Mouse (Mus musculus): ENCODE results near the gene Tns1. TPM values are rescaled to one million over a fixed set of nuclear protein-coding genes. Genes with fewer than 3 reads are reported as not detected.
A peak's percentile ranks its signal among the peaks of the same experiment; 100 is the strongest.

Gene Tns1
- polyA plus RNA-seq, 1 experiment from 2014 or later: 65.4 TPM

- Histone ChIP-seq H3K27me3 (ENCODE audit: insufficient read depth, low read length) (no peaks in the 10 kb centered on the region), H3K36me3 (ENCODE audit: insufficient read depth, low read length) (no peaks in the 10 kb centered on the region), H3K9me3 (replicated peaks; ENCODE audit: low read length) (no peaks in the 10 kb centered on the region), H3K4me2 (ENCODE audit: low read length) (no peak overlapping the region), H3K27ac (no peak overlapping the region), H3K4me1 (replicated peaks; ENCODE audit: insufficient read depth, low read length) (peaks cover 14% of the 10 kb centered on the region), H3K4me3 (replicated peaks; ENCODE audit: low read depth, low read length) (no peak overlapping the region), H3K9ac (ENCODE audit: low read depth, low read length) (no peak overlapping the region)
- WGBS: 0% methylated on average over 2 of the region's 2 CpGs
- DNase-seq (ENCODE audit: low spot score) (peak; percentile 90), ATAC-seq (replicated peaks; ENCODE audit: low FRiP score, low read depth) (no peak)
- peak; percentile 96 for TF ChIP-seq CTCF (IDR thresholded peaks at IDR 0.05; ENCODE audit: low read depth)
Measured at GRCm38 (mm10) chr1:74077353-74077752, 46.9 kb downstream of the Tns1 start.

DNA sequence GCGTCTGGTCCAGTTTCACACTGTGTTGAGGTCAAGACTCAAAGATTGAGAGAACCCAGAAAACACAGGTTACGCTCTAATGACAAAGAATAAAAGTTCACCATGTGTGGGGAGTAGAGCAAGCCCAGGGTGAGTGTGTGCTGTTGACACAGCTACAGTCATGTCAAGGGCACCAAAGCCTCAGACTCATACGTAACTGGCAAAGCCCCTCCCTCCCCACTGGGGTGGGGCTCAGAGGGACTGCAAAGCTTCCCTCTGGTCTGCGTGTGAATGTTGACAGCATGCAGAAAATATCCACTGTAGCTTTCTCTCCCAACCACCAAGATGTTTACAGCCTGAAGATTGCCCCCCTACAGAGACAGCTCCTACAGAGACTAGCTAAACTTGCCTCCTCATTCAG is 48.0 kb downstream of the Tns1 start:
- peak; percentile 34; the same call in 1 of the 2 replicates for ATAC-seq (replicated peaks; ENCODE audit: low FRiP score, low read depth)
- peaks cover 4% of the 10 kb centered on the region; the same call in 1 of the 2 replicates for H3K4me1 ChIP-seq (replicated peaks; ENCODE audit: insufficient read depth, low read length)
- H3K4me2 ChIP-seq (ENCODE audit: low read length): no peak overlapping the region
- no peaks in the 10 kb centered on the region for H3K9me3 ChIP-seq (replicated peaks; ENCODE audit: low read length)
- no peaks in the 10 kb centered on the region for H3K27me3 ChIP-seq (ENCODE audit: insufficient read depth, low read length)
- no peak for TF ChIP-seq CTCF (IDR thresholded peaks at IDR 0.05; ENCODE audit: low read depth)
- DNase-seq (ENCODE audit: low spot score): no peak
- 81% methylated on average over 4 of the region's 4 CpGs for WGBS
- H3K27ac ChIP-seq: no peak overlapping the region
- H3K36me3 ChIP-seq (ENCODE audit: insufficient read depth, low read length): no peaks in the 10 kb centered on the region
- no peak overlapping the region for H3K9ac ChIP-seq (ENCODE audit: low read depth, low read length)
- no peak overlapping the region for H3K4me3 ChIP-seq (replicated peaks; ENCODE audit: low read depth, low read length)

GRCm38 (mm10) chr1:74074693-74075485 is 49.4 kb downstream of the Tns1 start:
- peak overlapping the region; percentile 47; the same call in 1 of the 2 replicates for H3K27ac ChIP-seq
- H3K9ac ChIP-seq (ENCODE audit: low read depth, low read length): no peak overlapping the region
- H3K4me3 ChIP-seq (replicated peaks; ENCODE audit: low read depth, low read length): no peak overlapping the region
- ATAC-seq (replicated peaks; ENCODE audit: low FRiP score, low read depth) (no peak), DNase-seq (ENCODE audit: low spot score) (no peak)
- H3K27me3 ChIP-seq (ENCODE audit: insufficient read depth, low read length): no peaks in the 10 kb centered on the region
- H3K4me1 ChIP-seq (replicated peaks; ENCODE audit: insufficient read depth, low read length): peaks cover 4% of the 10 kb centered on the region; the same call in 1 of the 2 replicates
- no peak overlapping the region for H3K4me2 ChIP-seq (ENCODE audit: low read length)
- H3K36me3 ChIP-seq (ENCODE audit: insufficient read depth, low read length): no peaks in the 10 kb centered on the region
- H3K9me3 ChIP-seq (replicated peaks; ENCODE audit: low read length): no peaks in the 10 kb centered on the region
- TF ChIP-seq CTCF (IDR thresholded peaks at IDR 0.05; ENCODE audit: low read depth): no peak
- WGBS: 76% methylated on average over 7 of the region's 7 CpGs

- Histone ChIP-seq H3K4me3 (replicated peaks; ENCODE audit: low read depth, low read length) (no peak overlapping the region), H3K4me1 (replicated peaks; ENCODE audit: insufficient read depth, low read length) (peaks cover 13% of the 10 kb centered on the region), H3K9ac (ENCODE audit: low read depth, low read length) (no peak overlapping the region), H3K36me3 (ENCODE audit: insufficient read depth, low read length) (no peaks in the 10 kb centered on the region), H3K27ac (no peak overlapping the region), H3K9me3 (replicated peaks; ENCODE audit: low read length) (no peaks in the 10 kb centered on the region), H3K4me2 (ENCODE audit: low read length) (no peak overlapping the region), H3K27me3 (ENCODE audit: insufficient read depth, low read length) (no peaks in the 10 kb centered on the region)
- no peak for TF ChIP-seq CTCF (IDR thresholded peaks at IDR 0.05; ENCODE audit: low read depth)
- 62% methylated on average over 6 of the region's 6 CpGs for WGBS
- ATAC-seq (replicated peaks; ENCODE audit: low FRiP score, low read depth) (no peak), DNase-seq (ENCODE audit: low spot score) (no peak)
Measured at GRCm38 (mm10) chr1:74073791-74074190, 50.5 kb downstream of the Tns1 start.

DNA sequence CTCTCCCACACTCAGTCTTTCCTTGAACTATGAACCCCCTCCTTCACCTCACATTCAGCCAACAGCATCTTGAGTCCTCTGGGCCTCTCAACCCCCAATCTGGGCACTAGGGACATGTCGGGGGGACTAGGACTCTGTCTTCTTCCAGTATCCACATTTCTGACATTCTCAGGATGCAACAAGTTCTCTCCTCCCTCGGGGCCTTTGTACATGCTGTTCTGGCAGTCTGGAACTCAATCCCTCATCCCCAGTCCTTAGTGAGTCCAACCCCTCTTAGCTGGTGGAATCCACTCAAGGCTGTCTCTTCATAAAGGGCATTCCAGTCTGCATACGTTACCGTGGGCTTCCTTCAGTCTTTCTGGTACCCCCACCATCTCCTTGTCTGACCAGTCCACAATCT is 53.5 kb downstream of the Tns1 start:
- TF ChIP-seq CTCF (IDR thresholded peaks at IDR 0.05; ENCODE audit: low read depth): no peak
- whole genome bisulfite sequencing: 75% methylated on average over 4 of the region's 4 CpGs

DNA sequence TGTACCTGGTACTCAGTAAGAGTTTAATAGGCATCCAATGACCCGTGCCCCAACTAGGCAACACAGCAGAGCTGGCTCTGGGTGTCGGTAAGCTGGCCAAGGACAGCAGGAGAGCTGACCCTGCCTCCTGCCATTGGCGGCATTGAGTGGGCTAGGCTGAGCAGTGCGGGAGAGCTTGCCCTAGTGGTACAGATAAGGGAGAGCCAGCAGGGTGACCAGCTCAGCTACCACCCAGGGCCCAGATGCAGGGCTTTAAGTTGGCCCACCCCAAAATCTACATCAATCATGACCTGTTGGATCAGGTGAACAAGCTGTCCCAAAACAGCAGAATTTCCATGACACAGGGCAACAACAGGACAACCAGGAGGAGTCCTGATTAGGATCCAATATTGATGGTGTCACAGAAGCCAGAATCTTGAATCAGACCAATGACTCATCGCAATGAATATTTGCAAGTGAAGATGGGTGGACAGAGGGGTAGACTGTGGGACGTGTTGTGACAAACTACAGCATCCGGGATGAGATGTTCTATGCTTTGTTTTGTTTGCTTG is 54.2 kb downstream of the Tns1 start:
- no peak for TF ChIP-seq CTCF (IDR thresholded peaks at IDR 0.05; ENCODE audit: low read depth)
- Histone ChIP-seq H3K4me1 (replicated peaks; ENCODE audit: insufficient read depth, low read length) (peaks cover 29% of the 10 kb centered on the region), H3K27me3 (ENCODE audit: insufficient read depth, low read length) (no peaks in the 10 kb centered on the region), H3K4me3 (replicated peaks; ENCODE audit: low read depth, low read length) (no peak overlapping the region), H3K9me3 (replicated peaks; ENCODE audit: low read length) (no peaks in the 10 kb centered on the region), H3K27ac (peak overlapping the region; percentile 87), H3K9ac (ENCODE audit: low read depth, low read length) (no peak overlapping the region), H3K4me2 (ENCODE audit: low read length) (no peak overlapping the region), H3K36me3 (ENCODE audit: insufficient read depth, low read length) (no peaks in the 10 kb centered on the region)
- 0 out of 2 replicates have a peak, but pooled peaks have one; percentile 14 for ATAC-seq (replicated peaks; ENCODE audit: low FRiP score, low read depth)
- WGBS: 63% methylated on average over 7 of the region's 7 CpGs
- DNase-seq (ENCODE audit: low spot score): no peak

More for the DNA sequence above, 53.5 kb downstream of the Tns1 start:
- no peak overlapping the region for H3K27ac ChIP-seq
- peaks cover 29% of the 10 kb centered on the region for H3K4me1 ChIP-seq (replicated peaks; ENCODE audit: insufficient read depth, low read length)
- H3K4me2 ChIP-seq (ENCODE audit: low read length): no peak overlapping the region
- no peak overlapping the region for H3K9ac ChIP-seq (ENCODE audit: low read depth, low read length)
- no peaks in the 10 kb centered on the region for H3K36me3 ChIP-seq (ENCODE audit: insufficient read depth, low read length)
- no peak overlapping the region for H3K4me3 ChIP-seq (replicated peaks; ENCODE audit: low read depth, low read length)
- DNase-seq (ENCODE audit: low spot score) (no peak), ATAC-seq (replicated peaks; ENCODE audit: low FRiP score, low read depth) (no peak)
- no peaks in the 10 kb centered on the region for H3K9me3 ChIP-seq (replicated peaks; ENCODE audit: low read length)
- no peaks in the 10 kb centered on the region for H3K27me3 ChIP-seq (ENCODE audit: insufficient read depth, low read length)

All from kidney, postnatal 0 days (tissue).